Mouse (Mus musculus) liver, embryonic 11.5 days (tissue): Measurements from ENCODE around the gene Pcnx3. TPM values are rescaled to one million over a fixed set of nuclear protein-coding genes. Genes with fewer than 3 reads are reported as not detected.
A peak's percentile ranks its signal among the peaks of the same experiment; 100 is the strongest.
"Not testable (repeated sequence)": the region's sequence is repeated elsewhere in the genome, so short reads cannot be mapped to it uniquely, and the experiment has no call there.

Experiments used
- ATAC-seq: fragments of 200-750 bp; cut with Nextera tagmentation; replicated peaks from 2 replicates; pipeline ENCODE4 v1.8.0; 2017; ENCODE audit warnings: moderate number of reproducible peaks, mild to moderate bottlenecking, moderate TSS enrichment, moderate library complexity; ENCODE audit not compliant: low FRiP score
- DNase-seq: peaks from one replicate; pipeline ENCODE4 v3.0.0-alpha.2; 2017; ENCODE audit warnings: low spot score
- H3K27ac ChIP-seq: fragments of 300-500 bp; sonication (generic); 2 replicates; pipeline ENCODE4 v1.5.1; 2014; ENCODE audit warnings: mild to moderate bottlenecking, low read depth, low read length, control low read depth
- H3K27me3 ChIP-seq: fragments of 300-500 bp; sonication (generic); replicated peaks from 2 replicates; pipeline ENCODE4 v1.6.1; 2014; ENCODE audit warnings: low read length, mixed read lengths; ENCODE audit not compliant: control insufficient read depth, insufficient read depth
- H3K36me3 ChIP-seq: fragments of 300-500 bp; sonication (generic); 2 replicates; pipeline ENCODE4 v1.6.1; 2014; ENCODE audit warnings: mild to moderate bottlenecking, low read length, moderate library complexity, mixed read lengths; ENCODE audit not compliant: control insufficient read depth, insufficient read depth
- H3K4me1 ChIP-seq: fragments of 300-500 bp; sonication (generic); replicated peaks from 2 replicates; pipeline ENCODE4 v1.6.1; 2014; ENCODE audit warnings: low read length, mixed read lengths; ENCODE audit not compliant: control insufficient read depth, insufficient read depth
- H3K4me2 ChIP-seq: fragments of 300-500 bp; sonication (generic); 2 replicates; pipeline ENCODE4 v1.6.1; 2014; ENCODE audit warnings: mild to moderate bottlenecking, control low read depth, moderate library complexity
- H3K4me3 ChIP-seq: fragments of 300-500 bp; sonication (generic); 2 replicates; pipeline ENCODE4 v1.5.1; 2014; ENCODE audit warnings: low read depth, low read length, control low read depth
- H3K9ac ChIP-seq: fragments of 300-500 bp; sonication (generic); 2 replicates; pipeline ENCODE4 v1.6.1; 2014; ENCODE audit warnings: low read depth, low read length, control low read depth
- H3K9me3 ChIP-seq: fragments of 300-500 bp; sonication (generic); 2 replicates; pipeline ENCODE4 v1.6.1; 2016; ENCODE audit warnings: low read length, inconsistent platforms, mixed read lengths; ENCODE audit not compliant: control insufficient read depth
- WGBS: fragments of 180-500 bp; shearing (Covaris S2); extraction: QIAGEN DNeasy Blood & Tissue Kit; methylation state at CpG from one replicate; pipeline ENCODE4 v1.1.7; 2014; 5-methylcytosine and 5-hydroxymethylcytosine counted together
- polyA plus RNA-seq: library from polyadenylated mRNA; unstranded; fragments of >200 nt; fragmentation: Nextera tagmentation; extraction: Ambion mirVana; gene quantifications from 2 replicates; pipeline ENCODE4 v1.2.1, GENCODE M21; 2014

The Pcnx3 gene
- polyA plus RNA-seq, 1 experiment from 2014 or later: 25.0 TPM

DNA sequence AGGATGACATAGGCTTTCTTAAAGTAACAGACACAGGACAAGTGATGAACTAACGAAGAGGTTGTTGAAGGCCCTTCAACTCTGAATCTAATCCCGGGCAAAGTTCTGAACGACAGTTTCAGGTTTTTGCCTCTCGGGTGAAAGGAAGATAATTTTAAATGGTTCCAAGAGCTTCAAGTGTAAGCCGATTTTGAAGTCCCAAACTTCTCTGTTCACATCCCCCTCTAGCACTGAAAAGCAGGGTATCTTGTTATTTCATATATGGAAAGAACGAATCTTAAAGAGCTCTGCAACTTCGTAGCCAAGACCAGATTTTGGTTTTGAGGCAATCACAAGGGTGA lies 350 bp upstream of the Pcnx3 start:
- peak overlapping the region; percentile 87 for H3K27ac ChIP-seq
- H3K9me3 ChIP-seq: no peaks in the 10 kb centered on the region
- no peak for ATAC-seq
- WGBS: under 1% methylated on average over 7 of the region's 7 CpGs
- H3K36me3 ChIP-seq: peaks cover 33% of the 10 kb centered on the region
- peak overlapping the region; percentile 99 for H3K4me2 ChIP-seq
- peaks cover 40% of the 10 kb centered on the region for H3K4me1 ChIP-seq
- peak overlapping the region; percentile 91 for H3K9ac ChIP-seq
- H3K27me3 ChIP-seq: no peaks in the 10 kb centered on the region
- DNase-seq: peak; percentile 52
- H3K4me3 ChIP-seq: peak overlapping the region; percentile 96

- Histone ChIP-seq H3K9ac (peak overlapping the region; percentile 91), H3K27ac (peak overlapping the region; percentile 87), H3K27me3 (no peaks in the 10 kb centered on the region), H3K9me3 (no peaks in the 10 kb centered on the region), H3K36me3 (peaks cover 35% of the 10 kb centered on the region), H3K4me3 (peak overlapping the region; percentile 96), H3K4me2 (peak overlapping the region; percentile 99), H3K4me1 (peaks cover 37% of the 10 kb centered on the region)
- DNase-seq (no peak), ATAC-seq (no peak)
- WGBS: 22% methylated on average over 9 of the region's 9 CpGs
Measured at GRCm38 (mm10) chr19:5687738-5688137, 970 bp downstream of the Pcnx3 start.

DNA sequence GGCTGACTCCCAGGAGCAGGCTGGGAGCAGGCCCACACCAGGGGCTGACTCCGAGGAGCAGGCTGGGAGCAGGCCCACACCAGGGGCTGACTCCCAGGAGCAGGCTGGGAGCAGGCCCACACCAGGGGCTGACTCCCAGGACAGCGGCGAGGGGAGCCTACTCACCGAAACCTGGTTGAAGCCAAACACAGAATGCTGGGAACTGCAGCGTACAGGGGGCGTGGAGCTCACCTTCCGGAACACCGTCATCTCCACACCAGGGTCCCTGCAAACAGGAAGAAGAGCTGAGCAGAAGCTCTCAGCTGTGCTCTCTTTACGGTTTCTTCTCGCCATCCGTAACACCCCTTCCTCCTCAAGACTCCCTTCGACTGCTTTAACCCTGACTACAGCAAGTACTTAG lies 1.8 kb downstream of the Pcnx3 start:
- H3K4me3 ChIP-seq: peak overlapping the region; percentile 96
- not testable (repeated sequence) for H3K27me3 ChIP-seq, H3K9me3 ChIP-seq, DNase-seq, ATAC-seq
- H3K36me3 ChIP-seq: peaks cover 42% of the 10 kb centered on the region
- peak overlapping the region; percentile 99 for H3K4me2 ChIP-seq
- peak overlapping the region; percentile 91 for H3K9ac ChIP-seq
- peak overlapping the region; percentile 87 for H3K27ac ChIP-seq
- WGBS: 89% methylated on average over 12 of the region's 12 CpGs
- peaks cover 36% of the 10 kb centered on the region for H3K4me1 ChIP-seq

GRCm38 (mm10) chr19:5686437-5686836 lies 2.3 kb downstream of the Pcnx3 start:
- Histone ChIP-seq H3K4me1 (peaks cover 31% of the 10 kb centered on the region), H3K9me3 (no peaks in the 10 kb centered on the region), H3K4me3 (peak overlapping the region; percentile 30), H3K27me3 (no peaks in the 10 kb centered on the region), H3K27ac (peak overlapping the region; percentile 87), H3K36me3 (peaks cover 43% of the 10 kb centered on the region), H3K9ac (peak overlapping the region; percentile 50), H3K4me2 (peak overlapping the region; percentile 99)
- ATAC-seq (peak; percentile 28), DNase-seq (no peak)
- WGBS: 60% methylated on average over 13 of the region's 13 CpGs

- H3K9ac ChIP-seq: peak overlapping the region; percentile 50; the same call in 1 of the 2 replicates
- peak overlapping the region; percentile 87 for H3K27ac ChIP-seq
- ATAC-seq (no peak), DNase-seq (no peak)
- no peaks in the 10 kb centered on the region for H3K27me3 ChIP-seq
- H3K4me1 ChIP-seq: peaks cover 25% of the 10 kb centered on the region
- H3K9me3 ChIP-seq: no peaks in the 10 kb centered on the region
- peaks cover 48% of the 10 kb centered on the region for H3K36me3 ChIP-seq
- H3K4me3 ChIP-seq: peak overlapping the region; percentile 30; the same call in 1 of the 2 replicates
- WGBS: 94% methylated on average over 11 of the region's 11 CpGs
- H3K4me2 ChIP-seq: peak overlapping the region; percentile 99
Measured at GRCm38 (mm10) chr19:5685861-5686260, 2.8 kb downstream of the Pcnx3 start.

DNA sequence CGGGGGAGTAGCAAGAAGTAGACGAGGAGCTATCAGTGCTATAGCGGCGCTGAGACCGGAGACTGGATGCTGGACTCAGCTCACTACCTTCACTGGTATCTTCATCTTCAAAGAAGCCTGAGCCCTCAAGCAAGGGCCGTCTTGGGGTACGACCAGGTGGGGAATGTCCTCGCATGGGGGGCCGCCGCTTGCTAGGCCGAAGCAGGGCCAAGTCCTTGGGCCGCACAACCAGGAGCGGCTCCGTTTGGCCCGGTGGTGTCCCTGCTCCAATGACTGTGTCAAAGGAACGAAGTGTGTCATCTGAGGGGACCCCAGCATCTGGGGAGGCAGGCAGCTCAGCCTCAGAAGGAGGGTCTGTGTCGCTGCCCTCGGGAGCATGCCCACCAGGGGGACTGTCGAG lies 3.3 kb downstream of the Pcnx3 start:
- no peak overlapping the region for H3K4me3 ChIP-seq
- H3K4me2 ChIP-seq: no peak overlapping the region
- H3K27me3 ChIP-seq: no peaks in the 10 kb centered on the region
- H3K9me3 ChIP-seq: no peaks in the 10 kb centered on the region
- peaks cover 21% of the 10 kb centered on the region for H3K4me1 ChIP-seq
- 95% methylated on average over 19 of the region's 19 CpGs for WGBS
- ATAC-seq (no peak), DNase-seq (no peak)
- H3K36me3 ChIP-seq: peaks cover 50% of the 10 kb centered on the region
- H3K9ac ChIP-seq: no peak overlapping the region; the same call in 1 of the 2 replicates
- no peak overlapping the region for H3K27ac ChIP-seq

GRCm38 (mm10) chr19:5684985-5685384 lies 3.7 kb downstream of the Pcnx3 start:
- no peak overlapping the region; the same call in 1 of the 2 replicates for H3K4me3 ChIP-seq
- peaks cover 53% of the 10 kb centered on the region for H3K36me3 ChIP-seq
- H3K9me3 ChIP-seq: no peaks in the 10 kb centered on the region
- no peak overlapping the region for H3K27ac ChIP-seq
- H3K4me1 ChIP-seq: peaks cover 16% of the 10 kb centered on the region
- DNase-seq: no peak
- no peak overlapping the region for H3K4me2 ChIP-seq
- no peak for ATAC-seq
- 92% methylated on average over 13 of the region's 13 CpGs for WGBS
- H3K27me3 ChIP-seq: no peaks in the 10 kb centered on the region
- H3K9ac ChIP-seq: no peak overlapping the region

GRCm38 (mm10) chr19:5684236-5684635 lies 4.5 kb downstream of the Pcnx3 start:
- no peaks in the 10 kb centered on the region for H3K27me3 ChIP-seq
- H3K4me1 ChIP-seq: peaks cover 16% of the 10 kb centered on the region
- DNase-seq: no peak
- peaks cover 60% of the 10 kb centered on the region for H3K36me3 ChIP-seq
- no peak for ATAC-seq
- no peak overlapping the region for H3K27ac ChIP-seq
- no peak overlapping the region for H3K4me3 ChIP-seq
- H3K9ac ChIP-seq: no peak overlapping the region
- 89% methylated on average over 12 of the region's 12 CpGs for WGBS
- H3K4me2 ChIP-seq: no peak overlapping the region
- H3K9me3 ChIP-seq: no peaks in the 10 kb centered on the region

- no peak overlapping the region for H3K9ac ChIP-seq
- peaks cover 77% of the 10 kb centered on the region for H3K36me3 ChIP-seq
- 86% methylated on average over 4 of the region's 4 CpGs for WGBS
- H3K4me2 ChIP-seq: no peak overlapping the region
- H3K27ac ChIP-seq: no peak overlapping the region
- H3K4me3 ChIP-seq: no peak overlapping the region
- H3K4me1 ChIP-seq: no peaks in the 10 kb centered on the region
- no peaks in the 10 kb centered on the region for H3K27me3 ChIP-seq
- no peaks in the 10 kb centered on the region for H3K9me3 ChIP-seq
- no peak for DNase-seq
- ATAC-seq: no peak
Measured at GRCm38 (mm10) chr19:5680432-5680831, 8.3 kb downstream of the Pcnx3 start.
